Mouse (Mus musculus) right cerebral cortex, adult 2 months (tissue): Measurements from ENCODE around the gene Oxct1.

Source experiments
- DNase-seq, 2 experiments: peaks; one replicate each; pipeline ENCODE4 v3.0.0; 2021 to 2022; ENCODE audit warnings: low spot score in 2 of 2

The Oxct1 gene

GRCm38 (mm10) chr15:4028411-4028700, 2.2 kb downstream of the Oxct1 start:
- DNase-seq, result no peak

DNA sequence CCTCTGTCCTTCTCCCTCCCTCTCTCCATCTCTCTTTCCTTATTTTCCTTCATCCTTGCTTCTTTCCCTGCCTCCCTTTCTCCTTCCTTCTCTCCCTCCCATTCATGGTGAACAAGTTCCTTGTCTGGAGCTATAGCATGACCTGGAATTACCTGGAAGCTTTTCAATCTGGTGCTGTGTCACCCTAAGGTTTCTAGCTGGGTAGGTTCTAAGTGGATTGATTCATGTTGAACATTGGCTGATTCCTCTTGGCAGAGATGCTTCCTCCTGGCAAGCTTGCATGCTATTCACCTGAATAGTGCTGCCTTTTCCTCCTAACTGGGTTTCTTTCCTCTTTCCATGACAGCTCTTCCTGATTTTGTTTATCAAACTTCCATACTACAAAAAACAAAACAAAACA, 2.8 kb downstream of the Oxct1 start:
- DNase-seq, result no peak

DNA sequence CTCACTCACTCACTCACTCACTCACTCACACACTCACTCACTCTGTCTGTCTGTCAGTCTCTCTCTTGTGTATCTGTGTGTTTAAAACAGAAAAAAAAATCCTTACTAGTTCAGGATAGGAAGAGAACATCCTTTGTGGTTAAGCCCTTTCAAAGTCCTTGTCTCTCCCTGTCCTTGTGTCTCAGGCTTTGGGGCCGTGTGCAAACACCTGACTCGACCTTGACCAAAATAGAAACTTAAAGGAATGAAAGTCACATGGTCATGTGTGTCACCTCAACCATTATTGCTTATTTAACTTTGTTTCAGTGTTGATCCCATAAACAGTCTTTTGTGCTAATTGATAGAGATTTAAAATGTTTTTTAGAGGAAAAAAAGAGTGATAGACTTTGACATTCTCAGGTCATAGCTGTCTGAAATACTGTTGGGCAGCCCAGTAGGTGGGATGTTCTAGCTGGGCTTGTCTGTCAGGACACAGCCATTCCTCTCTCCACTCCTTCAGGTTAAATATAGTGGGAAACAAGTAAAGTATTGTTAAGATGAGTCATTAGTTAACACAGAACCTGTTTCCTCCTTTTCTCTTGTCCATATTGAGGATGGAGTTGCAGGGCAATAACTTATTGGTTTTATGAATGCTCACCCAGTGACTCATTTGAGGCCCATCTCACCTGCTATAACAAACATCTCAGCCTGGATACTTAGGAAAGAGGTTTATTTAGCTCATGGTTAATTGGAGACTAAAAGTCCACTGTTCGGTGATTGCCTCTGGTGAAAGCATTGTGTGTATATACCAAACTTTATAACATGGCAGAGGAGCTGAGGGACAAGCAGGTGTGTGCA, 7.2 kb downstream of the Oxct1 start:
- DNase-seq, result no peak

GRCm38 (mm10) chr15:4042423-4042822, 16.2 kb downstream of the Oxct1 start:
- no peak for DNase-seq

GRCm38 (mm10) chr15:4043032-4043471, 16.9 kb downstream of the Oxct1 start:
- DNase-seq, result no peak

- peak; percentile 40 to 51 for DNase-seq
These were observed 30.4 kb downstream of the Oxct1 start for GRCm38 (mm10) chr15:4056627-4057026.

DNA sequence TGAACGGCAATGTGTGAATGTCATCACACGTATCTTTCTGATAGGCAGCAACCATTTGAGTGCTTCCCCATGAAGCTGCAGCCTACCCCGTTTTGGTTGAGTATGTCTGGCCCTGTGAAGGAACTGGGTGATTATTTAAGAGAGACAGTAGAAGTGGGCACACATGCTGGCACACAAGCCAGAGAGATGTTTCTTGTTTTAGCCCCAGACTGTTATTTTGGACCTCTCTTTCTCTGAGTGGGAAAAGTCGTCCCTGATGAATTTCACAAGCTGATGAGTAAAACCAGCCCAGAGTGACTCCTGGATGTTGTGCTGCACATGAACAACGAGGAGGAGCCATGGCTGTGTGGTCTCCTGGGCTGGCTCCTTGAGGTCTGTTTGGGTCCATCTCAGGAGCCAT, 37.4 kb downstream of the Oxct1 start:
- DNase-seq, result peak; percentile 35 to 46

- no peak for DNase-seq
These were observed 37.8 kb downstream of the Oxct1 start for GRCm38 (mm10) chr15:4064013-4064412.

DNA sequence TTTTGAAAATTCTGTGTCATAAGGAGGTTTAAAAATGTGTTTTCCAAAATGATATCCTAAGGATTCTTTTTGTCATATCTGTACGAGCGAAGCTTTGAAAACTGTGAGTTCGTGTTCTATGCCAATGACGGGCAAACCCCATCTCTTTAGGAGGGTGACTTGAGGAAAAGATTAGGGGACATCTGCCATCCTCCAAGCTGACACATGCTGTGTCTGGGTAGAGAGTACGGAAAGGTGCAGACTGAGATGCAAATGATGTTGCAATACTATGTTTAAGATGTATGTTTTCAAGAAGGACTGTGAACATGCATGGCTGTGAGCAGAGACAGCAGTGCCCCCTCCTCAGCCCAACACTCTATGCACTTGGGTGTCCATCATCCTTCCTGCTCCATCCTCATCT, 38.5 kb downstream of the Oxct1 start:
- no peak for DNase-seq

DNA sequence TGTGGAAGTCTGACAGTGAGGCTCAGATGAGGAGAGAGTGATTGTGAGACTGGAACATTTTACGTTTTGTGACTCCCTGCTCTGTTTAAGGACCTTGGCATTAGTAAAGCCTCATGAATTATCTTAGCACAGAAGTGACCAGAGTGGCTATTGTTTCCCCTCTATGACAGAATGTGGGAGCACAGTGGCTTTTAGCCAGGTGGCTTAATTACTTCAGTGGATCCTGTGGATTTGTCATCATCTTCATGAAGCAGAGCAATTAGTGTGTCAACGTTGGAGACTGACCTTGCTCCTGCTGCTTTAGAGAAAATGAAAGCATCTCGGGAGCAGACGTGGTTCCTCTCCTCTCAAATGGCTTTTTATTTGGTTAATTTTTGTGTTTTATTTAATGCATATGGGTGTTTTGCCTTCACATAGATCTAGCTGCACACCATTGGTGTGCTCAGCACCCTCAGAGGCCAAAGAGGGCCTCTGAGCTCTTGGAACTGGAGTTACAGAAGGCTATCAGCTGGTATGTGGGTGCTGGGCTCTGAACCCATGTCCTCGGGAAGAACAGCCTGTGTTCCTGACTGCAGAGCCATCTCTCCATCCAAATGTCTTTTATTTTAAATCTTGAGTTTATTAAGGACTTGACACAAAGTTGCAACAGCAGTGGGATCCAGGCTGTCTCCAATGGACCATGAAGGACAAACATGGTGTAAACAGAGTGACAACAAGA, 41.2 kb downstream of the Oxct1 start:
- DNase-seq, result no peak

GRCm38 (mm10) chr15:4077978-4078377, 51.8 kb downstream of the Oxct1 start:
- DNase-seq, result no peak

- no peak for DNase-seq
These were observed 52.6 kb downstream of the Oxct1 start for GRCm38 (mm10) chr15:4078785-4079184.

DNA sequence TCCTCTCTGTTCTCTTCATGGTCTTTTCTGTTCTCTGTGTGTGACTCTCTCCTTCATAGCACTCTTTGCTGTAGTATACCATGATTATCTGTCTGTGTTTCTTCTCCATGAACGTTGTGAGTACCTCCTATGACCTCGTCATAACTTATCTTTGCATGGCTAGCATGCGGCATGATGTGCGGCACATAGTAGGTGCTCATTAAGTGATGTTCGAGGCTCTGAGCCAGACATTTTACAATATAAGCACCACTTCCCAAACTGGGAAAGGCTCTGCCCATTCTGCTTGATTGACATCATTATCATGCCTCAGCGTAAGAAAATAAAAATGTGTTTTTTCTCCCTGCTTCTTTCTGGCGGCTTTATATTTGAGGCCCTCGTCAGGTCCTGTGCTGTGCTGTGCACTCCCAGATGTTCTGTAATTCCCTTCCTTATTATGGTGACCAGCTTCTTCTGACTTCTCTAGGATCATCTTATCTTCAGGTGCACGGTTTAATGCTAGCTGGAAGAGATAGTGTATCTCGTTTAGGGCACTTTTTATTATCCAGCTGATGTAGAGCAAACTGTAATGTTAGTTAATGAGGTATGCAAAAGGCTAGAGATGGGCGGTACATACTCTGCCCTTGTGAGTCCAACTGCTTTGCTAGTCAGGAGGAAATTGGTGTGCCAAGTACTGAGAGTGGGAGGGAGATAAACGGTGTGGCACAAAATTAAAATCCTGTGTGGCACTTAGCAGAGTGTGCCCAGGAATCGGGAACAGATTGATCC, 53.4 kb downstream of the Oxct1 start:
- no peak for DNase-seq

DNA sequence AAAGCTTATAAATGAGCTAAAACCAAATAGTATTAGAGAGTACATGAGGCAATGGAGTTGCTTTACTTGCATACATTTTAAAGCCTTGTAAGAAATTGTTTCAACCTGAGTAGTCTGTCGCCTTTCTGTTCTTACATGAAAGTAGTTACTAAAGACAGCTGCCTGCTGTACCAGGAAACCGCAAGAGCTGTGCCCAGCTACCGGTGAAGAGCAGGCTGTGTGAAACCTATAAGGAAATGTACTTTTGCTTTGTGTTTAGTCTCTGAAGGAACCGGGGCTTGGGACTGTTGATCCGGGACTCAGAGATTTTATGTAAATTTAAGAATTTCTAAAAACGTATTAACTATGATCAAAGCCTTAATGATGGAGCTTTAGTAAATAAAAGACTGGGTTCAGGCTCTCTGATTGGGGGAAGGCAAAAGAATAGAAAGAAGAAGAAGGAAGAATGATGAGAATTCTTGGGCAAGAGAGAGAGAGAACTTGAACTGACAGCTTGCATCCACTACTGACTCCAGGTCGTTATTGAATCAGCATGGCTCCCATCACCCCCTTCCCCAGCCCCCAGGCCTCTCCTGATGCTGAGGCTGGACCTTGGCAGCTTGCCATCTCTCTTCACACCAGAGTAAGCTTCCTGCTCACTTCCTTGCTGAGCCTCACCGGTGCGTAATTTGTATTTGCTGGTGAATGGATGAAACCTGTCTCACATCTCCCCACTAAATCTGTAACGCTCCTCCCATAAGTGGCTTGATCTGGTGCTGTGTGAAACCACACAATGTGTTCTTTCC, 59.6 kb downstream of the Oxct1 start:
- DNase-seq, result no peak

DNA sequence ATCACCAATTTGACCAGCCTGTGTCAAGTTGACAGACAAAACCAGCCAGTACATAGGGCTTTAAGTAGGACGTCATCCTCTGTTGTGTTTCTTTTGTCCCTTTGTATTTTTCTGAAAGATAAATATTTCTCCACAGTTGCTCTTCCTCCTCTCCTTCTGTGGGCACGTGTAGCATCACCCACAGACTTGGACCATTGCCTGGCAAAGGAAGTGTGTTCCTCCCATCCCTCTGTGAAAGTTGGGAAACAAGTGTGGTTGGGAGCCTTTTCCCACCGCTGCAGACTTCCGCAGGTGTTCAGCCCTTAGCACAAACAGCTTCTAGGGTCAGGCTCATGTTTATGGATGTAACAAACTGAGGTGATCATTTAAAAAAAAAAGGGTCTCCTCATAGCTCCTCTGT, 61.3 kb downstream of the Oxct1 start:
- DNase-seq, result peak; percentile 42 to 60

GRCm38 (mm10) chr15:4087914-4088313, 61.7 kb downstream of the Oxct1 start:
- DNase-seq, result peak; percentile 44 to 55

- DNase-seq, result no peak
These were observed 64.4 kb downstream of the Oxct1 start for GRCm38 (mm10) chr15:4090601-4091000.

DNA sequence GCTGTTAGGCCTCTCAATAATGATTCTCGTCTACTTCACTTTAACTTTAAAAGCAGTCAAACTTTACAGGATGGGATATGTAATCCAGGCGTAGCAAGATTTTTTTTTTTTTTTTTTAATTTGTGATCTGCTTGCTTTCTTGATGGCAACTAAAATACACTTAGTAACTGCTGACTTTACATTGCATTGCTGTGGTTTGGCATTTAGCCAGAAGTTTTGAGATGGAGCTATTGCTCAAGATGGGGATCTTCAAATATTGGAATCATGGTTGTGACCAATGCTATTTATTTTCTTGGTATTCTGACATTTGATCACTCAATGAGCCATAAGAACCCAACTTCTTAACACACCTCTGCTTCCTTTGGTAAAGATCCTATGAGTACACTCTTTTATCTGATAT, 66.4 kb downstream of the Oxct1 start:
- DNase-seq, result no peak

DNA sequence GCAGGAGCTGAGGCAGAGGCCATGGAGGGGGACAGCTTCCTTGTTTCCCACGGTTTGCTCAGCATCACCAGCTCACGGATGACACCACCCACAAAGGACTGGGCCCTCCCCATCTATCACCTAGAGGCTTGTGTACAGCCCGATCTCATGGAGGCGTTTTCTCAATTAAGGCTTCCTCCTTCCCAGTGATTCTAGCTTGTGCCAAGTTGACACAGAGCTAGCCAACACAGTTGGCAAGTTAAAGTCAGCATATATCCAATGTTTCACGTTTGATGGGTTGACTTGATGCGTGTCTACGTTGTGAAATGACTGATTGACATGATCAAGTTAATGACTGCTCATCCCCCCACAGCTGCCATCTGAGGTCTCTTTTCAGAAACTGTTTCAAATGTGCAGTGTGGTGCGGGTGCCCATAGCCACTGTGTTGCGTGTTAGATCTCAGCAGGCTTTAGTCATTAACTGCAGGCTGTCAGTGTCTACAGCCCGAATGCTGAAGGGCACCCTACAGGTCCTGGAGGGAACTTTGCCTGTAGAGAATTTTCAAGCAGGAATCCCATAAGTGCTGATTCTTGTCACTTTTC, 74.2 kb downstream of the Oxct1 start:
- no peak for DNase-seq

DNA sequence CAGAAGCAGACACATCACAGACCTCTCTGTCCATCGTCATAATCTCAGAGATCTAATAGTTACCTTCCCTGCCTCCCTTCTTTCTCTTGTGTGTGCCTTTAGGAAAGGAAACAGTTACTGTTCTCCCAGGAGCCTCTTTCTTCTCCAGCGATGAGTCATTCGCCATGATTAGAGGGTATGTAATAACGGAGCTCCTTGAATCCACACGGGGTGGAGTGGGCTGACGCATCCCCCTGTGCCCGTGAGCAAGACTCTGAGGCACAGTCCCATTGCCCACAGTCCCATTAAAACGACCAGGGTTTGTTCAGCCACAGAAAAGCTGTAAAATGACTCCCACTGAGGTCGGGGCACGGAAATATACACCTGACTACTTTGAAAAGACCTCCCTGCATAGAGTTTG, 74.8 kb downstream of the Oxct1 start:
- no peak for DNase-seq

- no peak for DNase-seq
These were observed 78.1 kb downstream of the Oxct1 start for GRCm38 (mm10) chr15:4104319-4104718.
